Mouse (Mus musculus) effector memory CD4-positive, alpha-beta T cell, adult 5 months (primary cell): Measurements from ENCODE around the gene Cts6. TPM values are rescaled to one million over a fixed set of nuclear protein-coding genes. Genes with fewer than 3 reads are reported as not detected.

Source experiments
- polyA plus RNA-seq: library from polyadenylated mRNA; unstranded; fragments of 100-300 nt; shearing (Covaris generic); gene quantifications from one replicate; pipeline ENCODE4 v1.2.1, GENCODE M21; 2017

Gene Cts6
- not detected for polyA plus RNA-seq

GRCm38 (mm10) chr13:61203310-61203709 lies at the start of gene Cts6:
Gene Cts6, minus strand, starts transcription at chr13:61203410.

GRCm38 (mm10) chr13:61164156-61164555 lies 39.1 kb downstream of the Cts6 start, which contains the start of gene Ctsr:
Gene Ctsr, minus strand, starts transcription at chr13:61164256.

Other genes starting within 250 kb of the Cts6 start
- not detected for gene Ctsj, start 197.5 kb downstream of the Cts6 start, polyA plus RNA-seq
- gene Ctsq, start 162.8 kb downstream of the Cts6 start, polyA plus RNA-seq: not detected
- gene Ctsr, start 39.2 kb downstream of the Cts6 start, polyA plus RNA-seq: not detected
- not detected for gene Cts8, start 51.9 kb upstream of the Cts6 start, polyA plus RNA-seq
- not detected for gene Gm49398, start 85.4 kb upstream of the Cts6 start, polyA plus RNA-seq
- gene Cts7, start 154.8 kb upstream of the Cts6 start, polyA plus RNA-seq: not detected